Mouse (Mus musculus): ENCODE data around the gene Kctd4.
"Not testable (repeated sequence)": the region's sequence is repeated elsewhere in the genome, so short reads cannot be mapped to it uniquely, and the experiment has no call there.

Gene Kctd4

GRCm38 (mm10) chr14:75954766-75955165, at the start of gene Kctd4:
Gene Kctd4 (plus strand): TSS chr14:75955009.
- no peak for DNase-seq

- DNase-seq: no peak
Observed at GRCm38 (mm10) chr14:75906931-75907330, 47.9 kb upstream of the Kctd4 start.

DNA sequence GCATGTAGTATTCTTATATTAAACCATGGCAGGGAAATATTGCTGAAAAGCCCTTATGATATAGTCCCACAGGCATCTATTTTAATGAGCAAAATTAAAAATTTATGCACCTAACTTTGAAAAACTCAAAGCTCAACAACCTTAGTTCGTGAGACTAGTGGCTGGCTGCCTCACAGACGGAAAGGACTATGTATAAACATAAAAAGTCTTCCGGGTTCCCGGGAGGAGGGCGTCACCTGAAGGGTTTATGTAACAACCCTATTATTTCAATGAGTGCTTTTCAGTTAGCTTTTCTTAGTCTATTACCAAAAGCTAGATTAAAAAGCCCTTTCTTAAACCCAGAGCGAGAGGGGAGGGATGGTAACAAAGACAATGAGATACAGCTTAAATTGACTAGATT, 42.8 kb upstream of the Kctd4 start:
- no peak for DNase-seq

DNA sequence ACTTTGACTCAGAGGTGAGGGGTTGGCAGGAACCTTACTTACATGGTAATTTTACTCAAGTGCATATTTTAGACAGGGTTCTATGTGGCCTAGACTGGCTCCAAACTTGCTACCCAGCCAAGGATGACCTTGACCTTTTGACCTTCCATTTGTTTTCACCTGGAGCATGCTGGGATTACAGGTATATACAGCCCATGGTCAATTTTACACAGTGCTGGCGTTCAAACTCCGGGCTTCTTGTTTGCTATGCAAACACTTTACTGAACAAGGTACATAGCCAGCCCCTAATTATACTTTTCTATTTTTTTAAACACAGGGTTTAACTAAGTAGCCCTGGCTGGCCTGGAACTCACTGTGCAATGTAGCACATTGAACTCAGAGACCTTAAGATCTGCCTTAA, 42.1 kb upstream of the Kctd4 start:
- DNase-seq: no peak

GRCm38 (mm10) chr14:75923314-75924052, 31.3 kb upstream of the Kctd4 start:
- DNase-seq: no peak

DNA sequence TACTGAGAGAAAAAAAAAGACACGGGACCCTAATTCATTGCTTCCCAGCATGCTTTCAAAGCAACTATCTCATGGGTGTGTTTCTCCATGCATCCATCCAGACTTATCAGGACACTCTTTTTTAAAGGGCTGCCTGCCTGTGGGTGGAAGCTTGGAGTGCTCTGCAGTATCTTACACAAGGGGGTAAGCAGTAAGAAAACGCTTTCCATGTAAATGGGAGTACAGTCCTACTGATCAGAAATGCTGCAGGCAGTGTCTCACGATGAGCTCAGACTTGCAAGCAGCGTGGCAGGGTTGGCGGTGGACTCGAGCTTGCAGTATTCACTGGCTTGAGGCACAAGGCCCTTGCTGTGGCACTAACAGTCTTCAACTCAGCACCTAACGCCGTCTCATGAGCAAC, 25.1 kb upstream of the Kctd4 start:
- not testable (repeated sequence) for DNase-seq

DNA sequence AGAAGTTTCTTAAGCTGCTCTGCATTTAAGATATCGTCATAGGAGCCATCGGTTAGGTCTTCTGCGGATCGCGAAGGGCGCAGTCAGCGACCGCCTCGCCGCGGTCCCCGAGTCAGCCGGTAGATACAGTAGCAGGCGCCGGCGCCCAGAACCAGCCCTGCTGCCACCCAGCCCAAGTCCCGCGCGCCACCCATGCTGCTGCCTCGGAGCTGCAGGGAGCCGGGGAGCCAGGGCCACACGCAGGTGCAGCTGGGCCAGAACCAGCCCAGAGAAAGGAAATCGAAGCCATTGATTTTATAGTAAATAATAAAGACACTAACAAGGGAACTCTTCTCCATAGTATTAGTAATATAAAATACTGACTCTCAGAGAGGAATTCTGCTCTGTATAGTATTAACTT, 23.5 kb upstream of the Kctd4 start:
- DNase-seq: peak; percentile 22 to 35

GRCm38 (mm10) chr14:75934359-75934758, 20.4 kb upstream of the Kctd4 start:
- peak; percentile 18 to 24 for DNase-seq

GRCm38 (mm10) chr14:75937714-75938113, 17.1 kb upstream of the Kctd4 start:
- DNase-seq: no peak

DNA sequence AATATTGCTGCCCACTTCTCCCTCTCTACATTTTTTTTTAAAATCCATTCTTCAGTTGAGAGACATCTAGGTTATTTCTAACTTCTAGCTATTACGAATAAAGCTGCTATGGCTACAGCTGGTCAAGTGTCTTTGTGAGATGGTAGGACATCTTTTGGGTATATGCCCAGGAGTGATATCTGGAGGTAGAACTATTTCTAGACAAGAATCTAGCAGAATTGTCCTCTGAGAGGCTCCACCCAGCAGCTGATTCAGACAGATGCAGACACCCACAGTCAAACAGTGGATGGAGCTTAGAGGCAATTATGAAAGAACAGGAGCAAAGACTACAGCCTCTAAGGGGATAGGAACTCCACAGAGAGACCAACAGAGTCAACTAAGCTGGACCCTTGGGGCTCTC, 13.3 kb upstream of the Kctd4 start:
- no peak for DNase-seq

GRCm38 (mm10) chr14:75942365-75942764, 12.4 kb upstream of the Kctd4 start:
- no peak for DNase-seq

- no peak for DNase-seq
Observed at GRCm38 (mm10) chr14:75947674-75948073, 7.1 kb upstream of the Kctd4 start.

- DNase-seq: no peak
Observed at GRCm38 (mm10) chr14:75953011-75953410, 1.8 kb upstream of the Kctd4 start.

GRCm38 (mm10) chr14:75962250-75962649, 7.4 kb downstream of the Kctd4 start:
- peak in 1 of 2 experiments; percentile 8 for DNase-seq

DNA sequence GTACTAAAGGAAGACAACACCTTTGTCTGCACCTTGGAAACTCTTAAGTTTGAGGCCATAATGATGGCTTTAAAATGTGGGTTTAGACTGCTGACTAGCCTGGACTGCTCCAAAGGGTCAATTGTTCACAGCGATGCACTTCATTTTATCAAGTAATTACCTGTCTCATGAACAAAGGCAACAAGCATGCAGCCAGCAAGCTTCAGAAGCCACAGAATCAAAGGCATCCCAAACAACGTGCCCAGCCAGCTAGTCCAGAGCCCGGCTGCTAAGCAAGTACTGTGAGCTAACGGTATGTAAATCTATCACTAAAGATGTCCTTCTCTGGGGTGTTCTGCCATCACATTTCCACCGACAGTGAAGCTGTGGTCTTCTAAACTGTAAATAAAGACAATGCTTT, 8.4 kb downstream of the Kctd4 start:
- DNase-seq: no peak

DNA sequence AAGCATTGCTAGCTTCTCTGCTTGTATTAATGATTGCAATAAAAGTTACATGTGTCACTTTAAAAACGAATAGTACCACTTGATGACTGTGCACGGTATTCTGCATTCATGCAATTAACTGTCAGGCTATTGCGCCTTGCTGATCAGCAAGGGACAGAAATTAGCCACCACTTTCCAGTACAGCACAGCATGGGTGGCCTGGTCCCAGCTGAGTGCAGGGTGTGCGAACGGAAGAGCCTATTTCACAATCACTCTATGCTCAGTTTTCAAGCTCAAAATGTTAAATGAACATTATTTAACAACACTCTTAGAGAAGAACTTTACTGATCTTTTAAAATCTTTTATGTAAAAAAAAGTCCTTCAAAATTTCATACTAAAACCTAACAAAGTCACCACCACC, 9.2 kb downstream of the Kctd4 start:
- DNase-seq: no peak

- DNase-seq: no peak
Observed at GRCm38 (mm10) chr14:75964433-75964832, 9.6 kb downstream of the Kctd4 start.

DNA sequence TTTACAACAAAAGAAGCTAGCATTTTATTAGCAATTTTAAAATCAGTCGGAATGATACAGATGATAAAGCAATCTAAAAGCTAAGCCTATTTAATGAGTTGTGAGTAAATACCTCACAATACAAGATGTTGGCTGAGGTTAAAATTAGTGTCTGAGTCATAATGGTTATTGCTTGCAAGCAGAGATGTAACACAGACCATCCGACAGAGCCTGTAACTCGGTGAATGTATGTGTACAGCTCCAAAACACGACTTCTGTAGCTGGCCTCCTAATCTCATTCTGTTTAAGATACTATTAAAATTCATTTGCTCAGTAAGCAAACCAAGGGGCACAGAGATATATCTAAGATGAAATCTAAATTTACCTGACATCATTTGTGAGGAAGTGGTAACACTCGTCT, 12.5 kb downstream of the Kctd4 start:
- no peak for DNase-seq

DNA sequence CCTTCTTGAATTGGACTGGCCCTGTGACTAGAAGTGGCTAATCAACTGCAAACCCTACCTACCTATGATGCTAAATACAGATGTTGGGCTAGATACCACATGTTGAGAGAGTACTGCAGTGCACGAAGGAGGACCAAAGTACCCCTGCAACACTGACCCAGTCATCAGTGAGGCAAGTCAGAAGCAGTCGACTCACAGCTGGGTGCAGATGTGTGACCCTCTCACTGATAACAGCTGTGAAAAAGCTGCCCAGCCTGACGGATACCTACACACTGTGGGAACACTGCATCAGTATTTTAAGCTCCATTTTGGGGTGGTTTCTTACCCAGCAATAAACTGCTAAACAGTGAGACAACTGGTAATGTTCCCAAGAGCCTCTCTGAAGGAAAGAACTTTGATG, 21.3 kb downstream of the Kctd4 start:
- no peak for DNase-seq

- no peak for DNase-seq
Observed at GRCm38 (mm10) chr14:75981231-75981630, 26.4 kb downstream of the Kctd4 start.

DNA sequence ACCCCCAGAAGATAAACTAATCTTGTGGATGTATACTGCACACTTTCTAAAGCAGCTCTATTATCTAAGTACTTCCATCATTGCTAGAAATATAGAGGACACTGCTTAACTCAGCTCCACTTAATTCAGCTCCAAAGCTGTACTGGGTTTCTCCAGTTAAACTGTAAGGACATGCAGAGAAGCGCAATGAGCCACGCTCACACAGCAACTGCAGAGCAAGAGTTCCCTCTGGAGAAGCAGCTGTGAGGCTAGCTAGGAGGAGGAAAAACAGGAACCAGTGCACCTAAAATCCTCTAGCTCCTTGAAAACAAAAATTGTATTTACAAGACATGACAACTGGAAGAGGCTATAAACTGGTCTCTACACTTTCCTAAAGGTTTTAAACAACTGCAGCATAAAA, 29.1 kb downstream of the Kctd4 start:
- DNase-seq: no peak

DNA sequence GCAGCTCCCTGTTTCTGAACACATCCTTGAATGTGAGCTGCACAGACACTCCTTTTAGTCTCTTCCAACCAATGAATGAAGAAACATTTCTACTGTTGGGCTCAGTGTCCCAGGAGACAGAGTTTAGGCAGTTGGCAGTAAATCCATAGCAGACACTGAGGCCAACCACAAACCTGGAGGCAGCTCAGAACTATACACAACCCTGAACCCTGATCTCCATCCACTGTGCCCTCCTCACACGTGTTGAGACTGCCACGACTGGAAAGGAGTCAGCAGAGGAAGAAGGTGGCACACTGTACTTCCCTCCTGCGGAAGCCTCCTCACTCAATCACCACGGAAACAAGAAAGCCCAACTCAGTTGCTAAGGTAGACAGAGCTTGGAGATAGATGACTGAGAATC, 30.3 kb downstream of the Kctd4 start:
- DNase-seq: peak in 1 of 2 experiments; percentile 8

DNA sequence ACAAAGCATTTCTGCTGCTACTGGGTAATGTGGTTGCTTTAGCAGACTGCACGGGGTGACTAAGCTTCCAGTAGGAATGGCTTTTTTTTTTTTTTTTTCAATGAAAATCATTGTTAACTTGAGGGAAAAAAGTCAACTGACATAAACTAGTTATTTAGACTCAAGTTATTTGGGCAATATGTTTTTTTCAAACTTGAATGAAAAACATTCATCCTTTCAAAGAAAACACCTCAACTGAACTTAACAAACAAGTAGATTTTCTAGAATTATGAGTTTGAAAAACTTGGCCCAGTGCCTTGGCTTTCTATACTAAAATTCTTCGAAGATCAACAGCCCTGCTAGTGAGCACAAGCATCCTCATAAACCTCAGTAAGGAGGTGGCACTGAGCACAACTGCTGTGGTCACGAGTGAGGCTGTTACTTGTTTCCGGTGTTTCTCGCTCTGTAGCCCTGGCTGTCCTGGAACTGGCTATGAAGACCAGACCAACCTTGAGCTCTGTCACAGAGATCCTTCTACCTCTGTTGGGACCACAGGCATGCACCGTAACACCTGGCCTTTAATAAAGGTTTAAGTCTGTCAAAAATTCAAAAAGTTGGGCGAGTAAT, 32.2 kb downstream of the Kctd4 start:
- DNase-seq: no peak

DNA sequence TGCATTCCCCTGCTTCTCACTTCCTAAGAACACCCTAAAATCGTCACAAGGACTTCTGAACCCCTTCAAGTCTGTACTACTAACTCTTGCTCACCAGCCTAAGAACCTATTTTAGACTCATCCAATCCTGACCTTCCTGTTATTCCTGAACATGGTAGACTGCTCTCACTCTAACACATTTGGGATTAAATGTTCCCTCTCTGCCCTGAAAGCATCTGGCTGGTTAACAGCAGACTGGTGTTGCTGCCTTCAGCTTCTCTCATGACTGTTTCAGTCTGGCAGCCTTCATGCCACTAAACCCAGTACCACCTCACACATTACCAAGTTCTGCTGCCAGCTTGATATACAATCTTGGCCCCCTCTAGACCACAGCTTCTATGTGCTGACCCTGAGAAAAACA, 34.4 kb downstream of the Kctd4 start:
- DNase-seq: no peak

DNA sequence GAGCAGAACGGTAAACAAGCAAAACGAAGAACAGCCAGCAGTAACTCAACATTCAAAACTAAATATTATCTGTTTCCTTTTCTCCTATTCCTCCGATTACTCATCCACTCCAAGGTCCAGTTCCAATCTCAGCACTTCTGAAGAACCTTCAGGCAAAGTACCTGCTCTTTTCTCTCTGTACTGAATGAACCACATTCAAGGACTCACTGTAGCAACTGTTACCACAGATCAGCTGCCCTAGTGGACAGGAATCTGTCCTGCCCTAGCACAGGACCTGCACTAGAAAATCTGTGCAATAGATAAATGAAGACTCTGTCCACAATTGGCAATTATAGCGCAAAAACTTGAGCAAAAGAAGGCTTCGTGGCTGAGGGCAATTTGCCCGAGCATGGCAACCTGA, 36.1 kb downstream of the Kctd4 start:
- DNase-seq: no peak

All from kidney, postnatal 4 days (tissue).